Mouse (Mus musculus): Measurements from ENCODE around the gene Nhsl1.

Gene Nhsl1

GRCm38 (mm10) chr10:18489936-18490335, 171.2 kb downstream of the Nhsl1 start:
- no peak for DNase-seq (ENCODE audit: low spot score)

- no peak for DNase-seq (ENCODE audit: low spot score)
Observed at GRCm38 (mm10) chr10:18491952-18492351, 173.2 kb downstream of the Nhsl1 start.

- DNase-seq (ENCODE audit: low spot score), result no peak
Observed at GRCm38 (mm10) chr10:18493010-18493894, 174.5 kb downstream of the Nhsl1 start.

- no peak for DNase-seq (ENCODE audit: low spot score)
Observed at GRCm38 (mm10) chr10:18494249-18494648, 175.5 kb downstream of the Nhsl1 start.

DNA sequence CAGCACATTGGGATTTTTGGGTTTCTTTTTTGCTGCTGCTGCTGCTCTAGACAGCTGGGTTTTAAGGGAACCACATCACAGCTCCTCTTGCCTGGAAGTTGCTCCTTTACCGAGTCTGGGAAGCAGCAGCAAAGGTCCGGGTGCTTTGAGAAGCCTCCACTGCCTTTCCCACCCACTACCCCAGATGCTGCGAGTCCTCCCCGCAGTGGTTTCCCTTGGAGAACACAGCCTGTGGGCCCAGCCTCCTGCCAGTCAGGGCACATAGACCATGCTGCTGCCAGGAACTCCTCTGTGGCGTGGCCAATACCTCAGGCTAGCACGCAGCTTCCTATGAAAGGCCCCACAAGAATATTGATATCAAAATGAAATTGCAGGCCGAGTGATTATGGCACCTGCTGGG, 178.3 kb downstream of the Nhsl1 start:
- DNase-seq (ENCODE audit: low spot score), result no peak

DNA sequence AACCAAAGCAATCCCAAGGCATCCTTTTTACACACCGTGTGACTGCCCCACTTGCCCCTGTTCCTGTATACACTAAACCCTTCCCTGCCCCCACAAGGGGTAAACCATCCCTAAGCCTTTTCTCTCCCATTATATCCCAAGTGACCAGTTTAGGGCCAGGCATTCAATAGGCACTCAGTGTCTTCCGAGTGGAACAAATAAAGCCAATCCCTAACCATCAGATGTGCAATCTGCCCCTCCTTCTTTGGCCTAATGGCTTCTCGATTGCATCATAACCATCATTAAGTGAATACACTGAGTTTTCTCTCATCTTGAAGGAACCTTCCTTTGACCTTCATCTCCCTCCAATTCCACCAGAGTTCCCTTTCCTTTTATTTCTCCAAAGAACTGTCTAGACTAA, 183.2 kb downstream of the Nhsl1 start:
- no peak for DNase-seq (ENCODE audit: low spot score)

DNA sequence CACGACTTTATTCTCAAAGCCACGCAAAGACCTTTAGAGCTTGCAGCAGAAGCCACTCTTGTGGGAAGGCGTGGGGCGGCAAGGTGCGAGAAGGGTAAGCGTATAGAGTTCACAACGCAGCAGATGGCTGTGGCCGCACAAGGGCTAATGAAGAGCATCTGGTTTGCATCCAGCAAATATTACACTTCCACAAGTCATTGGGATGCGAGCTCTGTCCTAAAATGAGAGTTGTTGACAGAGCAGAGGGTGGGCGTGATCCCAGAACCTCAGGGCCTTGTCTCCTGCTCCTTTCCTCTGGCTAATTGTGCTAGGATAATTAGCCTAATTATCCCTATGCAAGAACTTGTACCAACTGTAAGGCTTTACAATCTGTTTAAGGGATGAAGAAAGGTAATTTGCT, 186.9 kb downstream of the Nhsl1 start:
- no peak for DNase-seq (ENCODE audit: low spot score)

DNA sequence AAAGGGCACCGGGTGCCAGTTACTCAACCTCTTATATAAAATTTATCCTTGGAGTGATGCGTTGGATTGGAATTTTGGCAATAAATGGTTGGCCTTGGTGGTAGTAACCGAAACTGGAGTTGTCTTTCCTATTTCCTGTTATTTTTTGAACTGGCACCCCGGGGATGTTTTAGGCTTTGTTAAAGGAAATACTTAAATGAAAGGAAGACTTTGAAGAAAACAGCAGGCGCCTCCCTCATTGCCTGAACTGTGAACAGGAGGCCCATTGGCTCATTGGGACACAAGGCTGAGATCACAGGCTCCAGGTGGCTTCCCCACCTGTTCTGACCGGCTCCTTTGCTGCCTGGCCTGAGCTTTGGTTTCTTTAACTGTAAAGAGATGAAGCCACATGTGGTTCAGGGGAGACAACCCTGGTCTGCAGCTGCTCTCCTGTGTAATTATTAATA, 187.7 kb downstream of the Nhsl1 start:
- no peak for DNase-seq (ENCODE audit: low spot score)

DNA sequence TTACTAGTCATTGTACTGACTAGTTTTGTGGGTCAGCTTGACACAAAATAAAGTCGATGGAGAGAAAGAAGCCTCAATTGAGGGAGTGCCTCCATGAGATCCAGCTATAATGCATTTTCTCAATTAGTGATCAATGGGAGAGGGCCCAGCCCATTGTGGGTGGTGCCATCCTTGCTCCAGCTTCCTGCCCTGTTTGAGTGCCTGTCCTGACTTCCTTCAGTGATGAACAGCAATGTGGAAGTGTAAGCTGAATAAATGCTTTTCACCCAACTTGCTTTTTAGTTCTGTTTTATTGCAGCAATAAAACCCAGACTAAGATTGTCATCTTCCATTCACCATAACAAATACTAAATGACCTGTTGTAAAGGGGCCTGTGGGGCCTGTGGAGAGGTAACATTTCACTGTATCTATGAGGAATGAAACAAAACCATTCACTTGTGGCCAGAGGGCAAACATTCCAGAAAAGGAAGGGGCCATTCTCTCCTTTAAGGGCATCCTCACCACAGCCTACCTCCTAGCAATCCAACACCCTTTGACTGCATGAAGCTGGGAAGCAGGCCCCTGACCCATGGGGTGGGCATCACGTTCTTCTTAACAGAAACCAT, 189.2 kb downstream of the Nhsl1 start:
- no peak for DNase-seq (ENCODE audit: low spot score)

- no peak for DNase-seq (ENCODE audit: low spot score)
Observed at GRCm38 (mm10) chr10:18508586-18508985, 189.8 kb downstream of the Nhsl1 start.

DNA sequence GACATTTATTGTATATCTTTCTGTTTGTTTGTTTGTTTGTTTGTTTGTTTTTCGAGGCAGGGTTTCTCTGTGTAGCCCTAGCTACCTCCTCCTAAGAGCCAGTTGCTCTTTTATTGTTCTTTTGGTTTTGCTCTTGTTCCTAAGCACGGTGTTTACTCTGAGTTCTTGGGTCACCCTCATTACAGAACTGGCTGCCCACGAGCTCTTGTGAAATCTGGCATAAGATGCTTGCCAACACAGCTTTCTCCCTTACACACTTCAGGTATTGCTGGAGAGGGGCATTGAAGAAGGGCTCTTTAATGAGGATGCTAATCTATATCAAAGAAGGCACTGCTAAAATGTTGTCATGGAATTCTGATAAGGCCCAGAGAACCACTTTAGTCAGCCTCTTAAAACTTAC, 191.9 kb downstream of the Nhsl1 start:
- DNase-seq (ENCODE audit: low spot score), result no peak

GRCm38 (mm10) chr10:18511496-18511895, 192.7 kb downstream of the Nhsl1 start:
- DNase-seq (ENCODE audit: low spot score), result no peak

DNA sequence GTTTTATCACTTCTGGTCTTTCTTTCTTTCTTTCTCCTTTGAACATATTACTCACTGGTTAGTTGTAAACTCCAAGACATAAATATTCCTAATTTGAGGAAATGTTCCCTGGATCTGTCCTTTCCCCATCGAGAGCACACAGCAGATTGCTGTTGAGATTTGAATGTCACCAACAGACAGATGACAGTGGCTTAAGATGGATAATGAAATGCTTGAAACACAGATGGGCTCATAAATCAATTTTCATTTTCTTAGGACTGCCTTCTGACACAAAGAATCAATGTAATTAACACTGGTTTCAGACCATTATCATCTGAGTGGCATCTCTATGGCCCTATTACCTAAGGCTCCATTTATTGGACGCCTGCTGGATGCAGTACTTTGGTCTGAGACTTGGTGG, 203.8 kb downstream of the Nhsl1 start:
- no peak for DNase-seq (ENCODE audit: low spot score)

- DNase-seq (ENCODE audit: low spot score), result no peak
Observed at GRCm38 (mm10) chr10:18525311-18525710, 206.5 kb downstream of the Nhsl1 start.

GRCm38 (mm10) chr10:18525726-18526125, 206.9 kb downstream of the Nhsl1 start:
- DNase-seq (ENCODE audit: low spot score), result no peak

DNA sequence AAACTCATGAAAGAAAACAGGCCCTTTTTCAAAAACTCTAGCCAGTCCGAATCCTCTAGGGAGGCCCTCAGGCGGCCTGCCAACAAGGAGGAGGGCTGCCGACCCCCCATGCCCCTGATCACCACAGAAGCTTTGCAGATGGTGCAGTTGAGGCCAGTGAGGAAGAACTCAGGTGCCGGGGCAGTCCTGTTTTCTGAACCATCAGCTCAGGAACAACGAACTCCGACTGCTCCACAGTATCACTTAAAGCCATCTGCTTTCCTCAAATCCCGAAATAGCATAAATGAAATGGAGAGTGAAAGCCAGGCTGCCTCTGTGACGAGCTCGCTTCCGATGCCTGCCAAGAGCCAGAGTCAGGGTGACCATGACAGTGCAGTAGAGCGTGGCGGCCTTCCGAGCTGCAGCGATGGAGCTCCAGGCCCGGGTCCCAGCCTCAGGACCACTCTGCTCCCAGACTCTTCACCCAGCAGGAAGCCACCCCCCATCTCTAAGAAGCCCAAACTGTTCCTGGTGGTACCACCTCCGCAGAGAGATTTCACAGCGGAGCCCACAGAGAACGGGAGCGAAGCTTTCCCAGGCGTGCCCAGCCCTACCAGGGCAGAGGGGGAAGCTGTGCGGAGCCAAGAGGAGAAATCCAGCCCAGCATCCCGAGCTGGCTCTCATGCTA, 207.5 kb downstream of the Nhsl1 start:
- no peak for DNase-seq (ENCODE audit: low spot score)

GRCm38 (mm10) chr10:18526851-18527675, 208.3 kb downstream of the Nhsl1 start:
- DNase-seq (ENCODE audit: low spot score), result no peak

GRCm38 (mm10) chr10:18527766-18528165, 209.0 kb downstream of the Nhsl1 start:
- no peak for DNase-seq (ENCODE audit: low spot score)

DNA sequence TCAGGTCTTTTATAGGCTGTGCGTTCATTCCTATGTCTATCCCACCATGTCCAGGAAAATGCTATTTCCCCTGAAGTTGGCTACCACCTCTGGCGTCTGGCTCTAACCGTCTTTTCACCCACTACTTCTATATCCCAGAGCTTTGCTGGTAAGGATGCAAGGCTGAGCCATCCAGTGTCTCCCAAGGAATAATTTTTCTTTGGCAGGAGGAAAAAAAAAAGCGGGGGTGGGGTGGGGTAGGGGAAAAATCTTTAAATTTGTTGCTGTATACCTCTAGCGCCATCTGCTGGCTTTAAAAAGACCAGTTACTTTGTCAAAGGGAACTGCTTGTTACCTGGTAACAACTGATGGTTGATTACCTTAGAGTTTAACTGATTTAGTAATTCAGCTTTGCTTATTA, 209.7 kb downstream of the Nhsl1 start:
- no peak for DNase-seq (ENCODE audit: low spot score)

DNA sequence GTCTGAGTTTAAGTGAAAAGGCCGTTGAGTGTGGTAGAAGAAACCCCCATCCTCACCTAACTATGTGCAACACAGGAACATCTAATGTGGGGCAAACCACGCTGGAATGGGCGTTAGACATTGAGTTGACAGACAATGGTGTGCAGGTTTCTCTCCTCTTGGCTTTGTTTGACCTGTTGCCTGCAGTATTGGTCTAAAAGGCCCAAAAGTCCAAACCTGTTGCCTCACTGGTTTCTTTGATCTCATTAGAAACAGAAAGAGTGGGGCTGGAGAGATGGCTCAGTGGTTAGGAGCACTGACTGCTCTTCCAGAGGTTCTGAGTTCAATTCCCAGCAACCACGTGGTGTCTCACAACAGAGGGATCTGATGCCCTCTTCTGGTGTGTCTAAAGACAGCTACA, 210.4 kb downstream of the Nhsl1 start:
- no peak for DNase-seq (ENCODE audit: low spot score)

- no peak for DNase-seq (ENCODE audit: low spot score)
Observed at GRCm38 (mm10) chr10:18530161-18530560, 211.4 kb downstream of the Nhsl1 start.

DNA sequence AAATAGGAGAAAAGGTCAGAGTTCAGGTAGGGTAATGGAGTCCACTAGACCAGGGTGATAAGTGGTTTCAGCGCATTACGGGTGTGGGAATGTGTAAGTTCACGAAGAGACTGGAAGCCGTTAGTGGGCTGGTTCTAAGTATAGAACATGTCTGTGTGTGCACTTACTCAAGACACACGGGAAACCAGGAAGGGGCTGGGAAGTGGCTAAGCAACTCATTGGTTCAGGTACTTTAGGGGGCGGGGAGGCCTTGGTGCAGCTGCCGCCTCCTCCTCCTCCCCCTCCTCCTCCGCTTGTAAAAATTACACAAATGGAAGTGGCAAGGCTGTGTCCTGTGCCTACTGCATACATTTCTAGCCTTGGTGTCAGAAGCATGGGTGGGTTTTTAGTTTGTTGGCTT, 213.5 kb downstream of the Nhsl1 start:
- no peak for DNase-seq (ENCODE audit: low spot score)

Measured in urinary bladder, postnatal 25 days (tissue).